11 mouse cellular contexts compared by ENCODE assay signal in genomic region chr7:80457831-80458343, GRCm38 (mm10). TPM values are rescaled to one million over a fixed set of nuclear protein-coding genes. Genes with fewer than 3 reads are reported as not detected.
A peak's percentile ranks its signal among the peaks of the same experiment; 100 is the strongest.
DNase-seq lines count a peak whose midpoint lies in the region; ATAC-seq and TF ChIP-seq lines count a peak whose summit lies in the region.
"Had no signal": no experiment of that assay in that cellular context is flagged by ENCODE, and none has a peak within 500 bp of the region (broad histone marks: within the 10 kb centered on the region; RNA-seq: fewer than 3 reads in every experiment).

No protein-coding gene starts in this region.

- H3K36me3 ChIP-seq in hindbrain, postnatal 0 days (ENCODE audit: insufficient read depth, low read length), result no peaks in the 10 kb centered on the region; the same call in 1 of the 2 replicates
- H3K36me3 ChIP-seq in hindbrain, embryonic 11.5 days (ENCODE audit: control insufficient read depth, insufficient read depth, low read length), result 0 out of 2 replicates have a peak, but pooled peaks cover 3% of the 10 kb centered on the region
- peaks cover 13% of the 10 kb centered on the region; the same call in 1 of the 2 replicates for H3K36me3 ChIP-seq in stomach, embryonic 15.5 days
- no peaks in the 10 kb centered on the region; the same call in 1 of the 2 replicates for H3K36me3 ChIP-seq in stomach, postnatal 0 days (ENCODE audit: control insufficient read depth, insufficient read depth, low read length)
- H3K36me3 ChIP-seq in heart, embryonic 14.5 days (ENCODE audit: control insufficient read depth, insufficient read depth, low read length), result peaks cover 39% of the 10 kb centered on the region

- ATAC-seq in hindbrain, postnatal 0 days, result no peak
- ATAC-seq in hindbrain, embryonic 11.5 days (ENCODE audit: low FRiP score), result no peak
- ATAC-seq in stomach, embryonic 15.5 days (ENCODE audit: insufficient read depth, low FRiP score, low read depth), result no peak
- no peak for ATAC-seq in stomach, postnatal 0 days (ENCODE audit: low FRiP score, low TSS enrichment)
- ATAC-seq in heart, embryonic 14.5 days (ENCODE audit: insufficient number of reproducible peaks, insufficient read depth, low FRiP score, low read depth), result no peak
- ATAC-seq: forebrain, embryonic 16.5 days had no signal

- no peak overlapping the region for H3K27ac ChIP-seq in hindbrain, postnatal 0 days
- H3K27ac ChIP-seq in hindbrain, embryonic 11.5 days (ENCODE audit: low read depth, low read length), result no peak overlapping the region; the same call in 1 of the 2 replicates
- H3K27ac ChIP-seq in stomach, embryonic 15.5 days, result peak overlapping the region; percentile 2; the same call in 1 of the 2 replicates
- no peak overlapping the region for H3K27ac ChIP-seq in stomach, postnatal 0 days (replicated peaks)
- peak overlapping the region in 1 of 2 experiments; percentile 54; a peak in 1 of 4 replicates for H3K27ac ChIP-seq in heart, embryonic 14.5 days (replicated peaks in 1 of 2; ENCODE audit: control insufficient read depth in 1 of 2, insufficient read depth in 1 of 2, low read depth in 2 of 2, low read length in 2 of 2)
- H3K27ac ChIP-seq: neural tube, embryonic 15.5 days had no signal

- H3K4me2 ChIP-seq in hindbrain, postnatal 0 days (ENCODE audit: low read depth, low read length), result no peak overlapping the region
- no peak overlapping the region for H3K4me2 ChIP-seq in hindbrain, embryonic 11.5 days (replicated peaks; ENCODE audit: low read depth, low read length)
- H3K4me2 ChIP-seq in stomach, embryonic 15.5 days, result no peak overlapping the region
- no peak overlapping the region for H3K4me2 ChIP-seq in stomach, postnatal 0 days (replicated peaks; ENCODE audit: low read depth)
- no peak overlapping the region for H3K4me2 ChIP-seq in heart, embryonic 14.5 days (ENCODE audit: low read length)
- H3K4me2 ChIP-seq: neural tube, embryonic 15.5 days had no signal

- 46% methylated on average over 3 of the region's 3 CpGs for WGBS in hindbrain, postnatal 0 days
- 89% methylated on average over 3 of the region's 3 CpGs for WGBS in hindbrain, embryonic 11.5 days
- 61% methylated on average over 3 of the region's 3 CpGs for WGBS in stomach, embryonic 15.5 days
- WGBS in stomach, postnatal 0 days, result 53% methylated on average over 3 of the region's 3 CpGs
- 31% methylated on average over 3 of the region's 3 CpGs for WGBS in heart, embryonic 14.5 days

- peak; percentile 35 for DNase-seq in hindbrain, postnatal 0 days (ENCODE audit: low spot score)
- no peak for DNase-seq in hindbrain, embryonic 11.5 days (ENCODE audit: low spot score)
- no peak for DNase-seq in stomach, postnatal 0 days (ENCODE audit: low spot score)
- DNase-seq in right cerebral cortex, postnatal 14 days, result no peak
- DNase-seq in frontal cortex, postnatal 14 days (ENCODE audit: low spot score in 2 of 2), result no peak
- DNase-seq: cerebellum, adult 8-10 months; midbrain, embryonic 14.5 days had no signal

- no peaks in the 10 kb centered on the region for H3K9me3 ChIP-seq in hindbrain, postnatal 0 days (ENCODE audit: low read length)
- H3K9me3 ChIP-seq in hindbrain, embryonic 11.5 days (ENCODE audit: control insufficient read depth, low read length), result no peaks in the 10 kb centered on the region
- no peaks in the 10 kb centered on the region for H3K9me3 ChIP-seq in stomach, embryonic 15.5 days
- H3K9me3 ChIP-seq in stomach, postnatal 0 days (ENCODE audit: control insufficient read depth, low read length), result no peaks in the 10 kb centered on the region
- no peaks in the 10 kb centered on the region for H3K9me3 ChIP-seq in heart, embryonic 14.5 days (ENCODE audit: control insufficient read depth, low read length)
- H3K9me3 ChIP-seq: neural tube, embryonic 15.5 days had no signal

- H3K27me3 ChIP-seq in hindbrain, postnatal 0 days (ENCODE audit: insufficient read depth, low read length), result no peaks in the 10 kb centered on the region
- no peaks in the 10 kb centered on the region for H3K27me3 ChIP-seq in hindbrain, embryonic 11.5 days (ENCODE audit: control insufficient read depth, insufficient read depth, low read length)
- no peaks in the 10 kb centered on the region for H3K27me3 ChIP-seq in stomach, embryonic 15.5 days (replicated peaks)
- no peaks in the 10 kb centered on the region for H3K27me3 ChIP-seq in stomach, postnatal 0 days (ENCODE audit: control insufficient read depth, insufficient read depth, low read length)
- H3K27me3 ChIP-seq in heart, embryonic 14.5 days (ENCODE audit: control insufficient read depth, insufficient read depth, low read length), result no peaks in the 10 kb centered on the region
- H3K27me3 ChIP-seq: neural tube, embryonic 15.5 days had no signal

- no peak overlapping the region for H3K9ac ChIP-seq in hindbrain, postnatal 0 days (replicated peaks; ENCODE audit: low read length)
- H3K9ac ChIP-seq in hindbrain, embryonic 11.5 days (ENCODE audit: low read depth, low read length), result no peak overlapping the region
- no peak overlapping the region for H3K9ac ChIP-seq in stomach, embryonic 15.5 days
- no peak overlapping the region for H3K9ac ChIP-seq in stomach, postnatal 0 days (ENCODE audit: low read length)
- peak overlapping the region; percentile 30; the same call in 1 of the 2 replicates for H3K9ac ChIP-seq in heart, embryonic 14.5 days (ENCODE audit: low read length)
- H3K9ac ChIP-seq: neural tube, embryonic 15.5 days had no signal

- TF ChIP-seq EP300 in stomach, postnatal 0 days (optimal IDR thresholded peaks at IDR 0.05), result no peak

- 0 out of 2 replicates have a peak, but pooled peaks cover 4% of the 10 kb centered on the region for H3K4me1 ChIP-seq in hindbrain, postnatal 0 days (ENCODE audit: insufficient read depth, low read length)
- H3K4me1 ChIP-seq in hindbrain, embryonic 11.5 days (replicated peaks; ENCODE audit: control insufficient read depth, insufficient read depth, low read length), result no peaks in the 10 kb centered on the region
- 0 out of 2 replicates have a peak, but pooled peaks cover 4% of the 10 kb centered on the region for H3K4me1 ChIP-seq in stomach, embryonic 15.5 days
- H3K4me1 ChIP-seq in stomach, postnatal 0 days (replicated peaks; ENCODE audit: control insufficient read depth, insufficient read depth), result no peaks in the 10 kb centered on the region; the same call in 1 of the 2 replicates
- peaks cover 19 to 23% of the 10 kb centered on the region in 2 experiments for H3K4me1 ChIP-seq in heart, embryonic 14.5 days (ENCODE audit: control insufficient read depth in 2 of 2, insufficient read depth in 2 of 2, low read length in 2 of 2)
- H3K4me1 ChIP-seq: neural tube, embryonic 15.5 days had no signal

- TF ChIP-seq CTCF in hindbrain, postnatal 0 days (IDR thresholded peaks at IDR 0.05; ENCODE audit: low read depth), result no peak
- TF ChIP-seq CTCF in stomach, postnatal 0 days (IDR thresholded peaks at IDR 0.05; ENCODE audit: low read depth), result no peak

- H3K4me3 ChIP-seq in hindbrain, postnatal 0 days (ENCODE audit: low read length), result no peak overlapping the region
- H3K4me3 ChIP-seq in hindbrain, embryonic 11.5 days (ENCODE audit: low read depth, low read length), result no peak overlapping the region
- no peak overlapping the region for H3K4me3 ChIP-seq in stomach, embryonic 15.5 days (replicated peaks)
- H3K4me3 ChIP-seq in stomach, postnatal 0 days (ENCODE audit: low read depth, low read length), result no peak overlapping the region
- no peak overlapping the region for H3K4me3 ChIP-seq in heart, embryonic 14.5 days (ENCODE audit: control insufficient read depth in 1 of 2, insufficient read depth in 1 of 2, low read depth in 1 of 2, low read length in 2 of 2)
- H3K4me3 ChIP-seq: neural tube, embryonic 15.5 days had no signal

RNA-seq across cellular contexts. Expression of gene Furin, which starts 52.7 kb away (rescaled TPM):
- total RNA-seq in hindbrain, postnatal 0 days (2014; rRNA removed), result 25.4 and 25.9 TPM in 2 replicates
- 6.6 and 6.8 TPM in 2 replicates for polyA plus RNA-seq in hindbrain, postnatal 0 days (2015; fragmentation: Nextera tagmentation; extraction: Ambion mirVana)
- polyA plus RNA-seq in hindbrain, embryonic 11.5 days (2014; fragmentation: Nextera tagmentation; extraction: Ambion mirVana), result 3.4 and 4.1 TPM in 2 replicates
- polyA plus RNA-seq in stomach, embryonic 15.5 days (2015; fragmentation: Nextera tagmentation; extraction: Ambion mirVana), result 11.6 and 12.5 TPM in 2 replicates
- polyA plus RNA-seq in stomach, postnatal 0 days (2015; fragmentation: Nextera tagmentation; extraction: Ambion mirVana), result 17.6 and 20.8 TPM in 2 replicates
- polyA plus RNA-seq in heart, embryonic 14.5 days (2014; fragmentation: Nextera tagmentation; extraction: Ambion mirVana), result 17.9 and 25.2 TPM in 2 replicates
